Mouse (Mus musculus): Measurements from ENCODE around the gene Ddr1.
A peak's percentile ranks its signal among the peaks of the same experiment; 100 is the strongest.

Ddr1 gene

DNA sequence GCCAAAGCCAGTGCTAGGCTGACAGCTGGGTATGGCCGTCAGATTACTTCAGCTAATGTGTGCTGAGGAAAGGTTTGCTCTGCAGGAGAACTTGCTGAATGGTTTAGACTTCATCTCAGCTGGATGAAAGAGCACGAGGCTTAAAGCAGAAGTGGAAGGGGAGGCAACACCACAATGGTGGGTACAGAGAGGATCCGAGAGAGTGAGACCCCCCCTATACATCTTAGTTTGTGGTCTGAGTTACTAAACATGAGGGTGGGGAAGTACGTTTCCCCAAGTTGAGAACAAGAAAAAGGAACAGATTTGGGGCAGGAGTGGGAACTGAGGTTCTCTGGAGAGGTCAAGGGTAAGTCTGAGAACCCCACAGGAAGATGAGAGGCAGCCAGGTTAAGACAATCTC is 12.1 kb downstream of the Ddr1 start:
- no peak for DNase-seq (ENCODE audit: low spot score in 2 of 2)

DNA sequence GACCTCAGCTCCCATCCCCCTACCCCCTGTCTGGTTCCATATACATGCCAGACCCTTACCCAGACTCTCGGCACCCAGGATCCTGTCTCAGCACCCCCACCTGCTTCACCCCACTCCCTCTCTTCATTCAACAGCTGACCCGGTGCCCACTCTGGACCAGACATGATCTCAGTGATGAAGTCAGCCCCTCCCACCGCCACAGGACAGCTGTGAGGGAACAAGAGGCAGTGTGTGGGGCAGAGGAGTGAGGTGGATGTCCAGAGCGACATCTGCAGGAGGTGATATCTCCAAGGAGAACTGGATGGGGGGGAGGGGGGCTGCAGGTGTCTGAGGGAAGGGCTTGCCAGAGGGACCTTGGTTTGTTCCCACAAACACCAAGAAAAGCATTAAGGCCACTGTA is 12.6 kb downstream of the Ddr1 start:
- DNase-seq (ENCODE audit: low spot score in 2 of 2) = no peak

DNA sequence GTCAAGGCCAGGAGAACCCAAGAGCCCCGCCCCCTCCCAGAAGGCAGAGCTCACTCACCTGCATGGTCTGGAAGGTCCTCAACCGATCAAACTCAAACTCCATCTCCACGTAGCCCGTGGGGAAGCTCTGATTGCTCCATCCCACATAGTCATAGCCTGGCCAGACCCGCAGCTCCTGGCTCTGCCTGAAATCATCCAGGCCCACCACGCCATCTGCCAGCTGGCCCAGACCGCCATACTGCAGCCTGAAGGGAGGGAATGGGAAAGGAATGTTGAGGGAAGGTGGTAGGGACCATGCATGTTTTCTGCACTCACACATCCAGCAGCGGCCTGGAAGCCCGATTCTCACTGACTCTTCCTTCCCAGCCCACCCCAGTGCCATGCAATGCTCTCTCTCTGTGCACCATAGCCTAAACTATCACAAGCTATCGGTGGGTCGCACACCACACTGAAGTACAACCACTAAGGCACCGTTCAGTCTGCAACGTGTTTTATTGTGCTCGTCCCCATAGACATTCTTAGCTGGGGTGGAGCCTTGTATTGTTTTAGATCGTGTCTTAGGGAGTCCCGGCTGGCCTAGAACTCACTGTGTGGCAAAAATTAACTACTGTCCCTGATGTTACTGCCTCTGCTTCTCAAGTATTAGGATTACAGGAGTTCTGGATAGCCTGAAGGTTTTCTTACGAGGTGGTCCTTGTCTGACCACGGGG is 14.3 kb downstream of the Ddr1 start:
- DNase-seq (ENCODE audit: low spot score in 2 of 2) = no peak

DNA sequence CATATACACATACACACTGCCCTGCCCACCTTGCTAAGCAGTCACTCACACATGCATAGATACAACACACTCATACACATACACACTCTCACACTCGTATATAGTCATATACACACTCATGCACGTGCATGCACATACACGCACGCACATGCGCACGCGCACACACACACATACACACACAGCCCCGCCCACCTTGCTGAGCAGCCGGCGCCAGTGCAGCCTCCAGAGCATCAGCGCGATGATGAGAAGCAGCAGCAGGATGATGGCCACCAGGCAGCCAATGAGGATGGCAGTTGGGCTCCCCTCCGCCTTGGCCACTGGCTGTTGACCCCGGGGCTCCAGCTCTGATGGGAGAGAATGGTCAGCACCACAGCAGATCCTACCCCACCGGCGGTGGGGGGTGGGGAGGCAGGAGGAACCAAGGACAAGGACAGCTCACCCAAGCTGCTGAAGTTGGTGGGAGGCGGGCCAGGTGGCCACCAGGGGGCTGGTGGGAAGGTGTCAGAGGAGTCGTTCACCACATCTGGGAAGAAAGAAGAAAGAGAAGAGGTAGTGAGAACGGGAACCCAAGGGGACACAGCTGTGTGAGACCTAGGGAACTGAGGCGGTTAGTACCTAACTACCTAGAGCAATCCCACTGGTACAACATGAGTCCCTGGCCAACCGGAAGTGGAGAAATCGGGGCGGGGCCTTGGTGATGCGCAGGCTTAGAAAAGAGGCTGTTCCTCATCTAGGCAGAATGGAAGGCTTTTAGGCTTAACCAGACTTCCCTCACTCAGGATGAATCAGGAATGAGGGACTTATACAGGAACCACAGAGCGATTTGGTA is 15.9 kb downstream of the Ddr1 start:
- no peak for DNase-seq (ENCODE audit: low spot score in 2 of 2)

DNA sequence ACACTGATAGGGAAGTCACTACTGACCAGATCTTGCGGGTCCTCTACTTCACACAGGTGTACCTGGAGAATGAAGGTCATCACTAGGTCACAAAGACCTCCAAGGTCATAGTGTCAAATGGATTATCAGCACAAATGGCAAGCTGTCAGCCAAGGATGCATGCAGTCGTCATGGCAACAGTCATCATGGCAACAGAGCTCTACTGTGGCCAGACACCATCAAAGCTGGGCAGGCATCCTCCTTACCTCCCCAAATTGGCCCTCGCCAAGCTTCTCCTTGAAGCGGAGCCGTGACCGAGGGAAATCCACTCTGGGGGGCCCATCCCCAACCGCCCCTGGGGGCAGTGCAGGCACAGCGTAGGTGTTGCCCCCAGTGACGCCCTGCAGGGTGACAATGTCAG is 19.4 kb downstream of the Ddr1 start:
- no peak for DNase-seq (ENCODE audit: low spot score in 2 of 2)

DNA sequence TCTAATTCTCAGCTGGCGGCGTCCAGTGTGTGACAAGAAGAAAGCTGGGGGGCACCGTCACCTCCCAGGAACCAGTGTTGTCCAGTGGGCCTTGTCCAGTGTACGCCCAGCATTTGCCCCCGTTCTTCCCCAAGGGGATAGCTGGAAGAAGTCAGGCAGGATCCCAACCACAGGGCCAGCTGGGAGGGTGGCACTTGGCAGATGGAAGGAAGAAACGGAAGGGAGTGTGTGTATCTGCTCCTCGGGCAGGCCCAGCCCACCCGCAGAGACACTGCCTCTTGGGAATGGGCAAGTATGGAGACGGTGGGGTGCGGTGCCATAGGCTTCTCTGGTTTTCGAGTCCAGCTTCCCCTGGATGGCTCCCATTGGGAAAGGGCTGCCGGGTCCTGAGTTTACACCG is 22.4 kb downstream of the Ddr1 start:
- DNase-seq (ENCODE audit: low spot score in 2 of 2) = no peak

DNA sequence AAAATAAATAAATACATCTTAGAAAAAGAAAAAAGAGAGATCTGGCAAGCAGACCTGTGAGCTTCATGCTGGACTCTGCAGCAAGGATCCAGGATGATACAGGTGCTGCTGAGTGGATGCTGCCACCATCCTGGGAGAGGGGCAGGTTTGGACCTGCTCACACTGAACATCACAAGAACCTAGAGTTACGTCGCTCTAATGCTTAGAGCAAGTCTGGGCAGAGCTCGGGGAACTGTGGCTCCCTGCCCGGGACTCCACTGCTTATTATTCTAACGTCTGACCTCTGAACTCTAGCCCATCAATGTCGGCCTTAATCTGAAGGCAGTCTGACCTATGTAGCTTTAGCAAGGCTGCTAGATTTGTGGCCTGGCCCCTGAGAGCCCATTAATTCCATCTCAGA is 23.8 kb downstream of the Ddr1 start:
- no peak for DNase-seq (ENCODE audit: low spot score in 2 of 2)

DNA sequence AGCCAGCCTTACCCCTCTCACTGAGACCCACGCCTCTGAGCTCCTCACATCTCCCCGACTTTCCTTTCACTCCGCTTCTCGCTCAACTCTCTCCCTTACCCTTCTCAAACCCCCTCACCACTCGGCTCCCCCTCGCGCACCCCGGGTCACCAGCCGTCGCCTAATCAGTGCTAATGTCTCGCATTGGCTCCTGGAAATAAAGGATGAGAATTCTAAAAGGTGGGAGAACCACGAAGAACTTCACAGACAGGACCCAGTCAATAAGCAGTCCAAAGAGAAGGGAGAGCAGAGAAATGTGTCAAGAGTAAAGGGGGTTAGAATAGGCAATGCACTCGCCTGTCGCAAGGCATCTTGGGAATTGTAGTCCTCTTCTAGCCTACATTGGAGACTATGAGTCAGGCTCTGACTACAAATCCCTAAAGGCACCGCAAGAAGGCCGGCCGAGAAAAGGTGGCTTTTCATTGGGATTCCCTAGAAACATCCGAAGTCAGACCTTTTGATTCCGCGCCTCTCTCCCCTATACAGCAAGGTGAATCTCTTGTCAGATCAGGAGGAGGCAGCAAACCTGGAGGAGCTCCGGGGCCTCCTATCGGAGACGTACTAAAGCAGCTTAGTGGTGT is 30.9 kb downstream of the Ddr1 start, which contains the start of gene Gtf2h4:
Gtf2h4 (minus strand) TSS at position 324 of the 620 bp plus-strand sequence.
- DNase-seq (ENCODE audit: low spot score in 2 of 2) = peak; percentile 70 to 89

DNA sequence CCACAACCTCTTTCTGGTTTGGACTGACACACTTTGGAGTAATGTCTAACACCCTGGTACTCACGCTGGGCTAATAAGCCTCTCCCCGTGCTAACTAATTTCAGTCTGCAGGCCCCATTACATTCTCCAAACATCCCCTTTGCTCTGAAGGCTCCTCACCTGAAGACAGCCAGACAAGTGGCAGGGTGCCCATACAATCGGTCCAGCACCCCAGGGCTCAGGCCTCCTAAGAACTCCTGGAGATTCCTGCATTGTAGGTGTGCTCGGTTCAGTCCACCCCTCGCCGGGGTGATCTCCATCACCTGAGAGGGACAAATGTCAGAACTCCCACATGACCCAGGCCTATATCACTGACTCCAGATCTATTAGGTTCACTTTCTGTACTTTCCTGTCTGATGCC is 31.9 kb downstream of the Ddr1 start:
- DNase-seq (ENCODE audit: low spot score in 2 of 2) = no peak

DNA sequence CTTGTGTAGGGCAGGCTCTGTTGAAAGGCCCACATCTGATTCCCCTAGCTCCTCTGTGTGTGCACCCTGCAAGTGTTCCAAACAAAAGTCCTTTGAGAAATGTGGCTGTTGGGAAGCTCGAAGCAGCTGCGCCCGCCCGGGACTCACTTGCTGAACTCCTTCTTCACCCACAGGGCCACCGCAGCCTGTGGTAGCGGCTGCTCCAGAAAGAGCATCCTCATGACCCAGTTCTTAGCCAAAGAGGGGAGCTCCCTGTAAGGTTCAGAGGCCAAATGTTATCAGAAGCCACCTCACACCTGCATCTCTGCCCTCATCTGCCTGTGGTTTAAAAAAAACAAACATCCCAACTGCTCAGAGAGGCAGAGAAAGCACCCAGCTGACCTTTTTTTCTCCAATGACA is 32.6 kb downstream of the Ddr1 start:
- DNase-seq (ENCODE audit: low spot score in 2 of 2) = no peak

DNA sequence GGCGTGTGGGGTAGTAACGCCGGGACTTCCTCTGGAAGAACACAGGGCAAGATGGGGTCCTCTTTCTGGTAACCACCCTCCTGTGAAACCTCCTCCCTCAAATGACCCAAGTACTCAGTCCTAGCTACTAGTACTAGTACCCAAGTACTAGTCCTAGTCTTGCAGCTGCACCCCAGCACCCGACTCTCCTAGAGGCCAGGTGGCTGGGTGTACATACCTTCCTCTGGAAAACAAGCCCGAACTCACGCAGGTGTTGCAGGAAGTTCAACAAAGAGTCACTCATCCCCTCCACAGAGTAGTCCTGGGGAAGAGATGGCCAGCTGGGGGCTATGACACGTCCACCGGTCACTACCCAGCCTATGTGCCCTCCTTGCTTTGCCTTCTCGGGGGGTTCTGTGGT is 34.7 kb downstream of the Ddr1 start:
- no peak for DNase-seq (ENCODE audit: low spot score in 2 of 2)

DNA sequence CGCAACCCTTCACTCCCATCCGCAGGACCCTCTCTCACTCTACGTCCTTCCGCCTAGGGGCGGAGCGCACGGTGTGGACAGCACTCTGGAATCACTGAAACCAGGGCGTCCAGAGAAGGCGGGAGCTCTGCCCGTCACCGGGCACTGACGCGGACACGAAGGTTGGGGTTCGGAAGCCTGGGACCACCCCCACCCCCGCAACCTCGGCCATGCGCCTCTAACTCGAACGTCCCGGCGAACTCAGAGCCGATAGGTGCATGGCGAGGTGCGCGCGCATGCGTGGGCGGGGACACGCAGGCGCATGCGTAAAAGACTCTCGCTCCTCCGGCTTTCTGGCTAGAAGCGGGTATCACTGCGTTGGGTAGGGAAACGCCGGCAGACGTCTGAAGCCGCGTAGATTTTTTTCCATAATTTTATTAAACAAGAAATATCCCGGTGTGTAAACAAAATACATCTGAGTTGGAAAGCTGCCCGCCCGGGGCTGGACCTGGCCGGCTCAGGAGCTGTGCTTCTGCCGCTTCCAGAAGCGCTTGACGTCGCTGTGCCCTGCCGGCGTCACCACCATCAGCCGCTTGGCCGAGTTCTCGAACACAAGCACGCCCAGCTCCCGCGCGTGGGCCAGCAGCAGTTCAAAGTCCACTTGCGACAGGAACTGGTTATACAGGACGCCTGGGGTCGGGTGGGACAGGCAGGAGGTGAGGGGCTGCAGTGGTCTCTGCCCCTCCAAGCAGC is 36.9 kb downstream of the Ddr1 start, which contains the start of gene Vars2:
Vars2 (minus strand) TSS at position 259 of the 732 bp plus-strand sequence.
- DNase-seq (ENCODE audit: low spot score in 2 of 2) = peak; percentile 98

DNA sequence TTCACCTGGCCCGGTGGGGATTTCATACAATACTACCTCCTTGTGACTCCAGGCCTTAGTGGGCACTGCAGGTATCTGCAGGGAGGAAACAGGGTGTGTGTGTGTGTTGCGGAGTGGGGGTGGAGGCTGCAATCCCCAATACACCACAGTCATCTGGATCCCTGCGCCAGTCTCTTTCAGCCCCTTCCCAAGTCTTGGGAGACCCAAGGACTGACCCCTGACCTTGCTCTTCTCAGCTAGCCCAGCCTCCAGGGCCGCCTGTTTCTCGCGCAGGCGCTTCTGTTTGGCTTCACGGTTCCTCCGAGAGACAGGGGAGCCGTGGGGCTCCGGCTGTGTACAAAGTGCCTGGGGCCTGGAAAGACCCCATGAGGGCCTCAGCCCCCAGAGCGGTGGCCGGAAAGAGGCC is 37.6 kb downstream of the Ddr1 start:
- DNase-seq (ENCODE audit: low spot score in 2 of 2) = peak in 1 of 2 experiments; percentile 46

DNA sequence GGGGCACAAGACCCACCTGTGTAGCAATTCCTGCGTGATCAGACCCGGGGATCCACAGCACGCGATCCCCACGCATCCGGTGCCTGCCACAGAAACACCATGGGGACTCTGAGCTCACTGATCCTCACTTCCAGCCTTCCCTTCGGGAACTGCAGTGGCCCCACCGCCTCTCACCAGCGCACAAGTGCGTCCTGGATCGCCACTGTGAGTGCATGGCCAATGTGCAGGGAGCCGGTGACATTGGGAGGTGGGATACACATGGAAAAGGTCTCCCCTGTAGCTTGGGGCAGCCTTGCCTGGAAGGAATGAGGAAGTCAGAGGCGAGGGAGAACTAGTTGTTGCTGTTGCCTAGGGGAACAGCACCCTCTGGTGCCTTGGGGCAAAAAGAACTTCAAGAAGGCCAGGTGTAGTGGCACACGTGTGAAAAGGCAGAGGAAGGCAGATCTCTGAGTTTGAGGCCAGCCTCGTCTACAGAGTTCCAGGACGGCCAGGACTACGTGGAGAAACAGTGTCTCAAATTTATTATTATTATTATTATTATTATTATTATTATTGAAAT is 38.4 kb downstream of the Ddr1 start:
- DNase-seq (ENCODE audit: low spot score in 2 of 2) = peak in 1 of 2 experiments; percentile 36

DNA sequence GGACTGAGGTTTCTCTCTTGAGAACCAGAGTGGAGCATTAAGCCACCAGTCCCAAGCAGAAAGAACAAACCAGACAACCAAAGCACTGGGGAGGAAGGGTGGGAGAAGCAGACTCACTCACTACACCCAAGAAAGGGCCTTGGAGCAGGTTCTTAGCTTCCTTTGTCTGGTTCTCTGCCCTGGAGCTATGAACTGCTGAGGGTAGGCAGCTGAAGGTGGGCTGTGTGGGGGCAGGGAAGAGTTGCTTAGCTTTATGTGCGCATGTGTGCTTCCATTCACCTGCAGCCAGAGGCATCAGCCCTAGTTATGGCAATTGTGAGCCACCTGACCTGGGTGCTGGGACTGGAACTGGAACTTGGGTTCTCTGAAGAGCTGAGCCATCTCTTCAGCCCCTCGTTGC is 51.3 kb downstream of the Ddr1 start:
- no peak for DNase-seq (ENCODE audit: low spot score in 2 of 2)

DNA sequence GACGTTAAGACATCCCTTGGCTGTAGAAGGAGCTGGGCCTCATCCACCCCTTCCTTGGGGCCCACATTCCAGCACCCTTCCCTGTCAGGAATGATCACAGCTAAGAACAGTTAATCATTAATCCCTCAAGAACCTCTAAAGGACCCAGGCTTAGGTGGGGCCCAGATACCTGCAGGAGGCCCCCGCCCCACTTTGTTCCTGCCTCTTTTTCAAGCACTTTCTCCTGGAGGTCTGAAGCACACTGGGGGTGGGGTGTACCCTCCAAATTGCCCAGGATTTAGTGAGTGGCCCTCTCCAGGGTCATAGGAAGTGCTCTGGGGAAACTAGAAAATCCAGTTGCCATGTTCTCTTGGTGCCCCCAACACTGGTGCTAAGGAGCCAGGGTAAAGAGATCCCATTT is 55.0 kb downstream of the Ddr1 start:
- DNase-seq (ENCODE audit: low spot score in 2 of 2) = no peak

DNA sequence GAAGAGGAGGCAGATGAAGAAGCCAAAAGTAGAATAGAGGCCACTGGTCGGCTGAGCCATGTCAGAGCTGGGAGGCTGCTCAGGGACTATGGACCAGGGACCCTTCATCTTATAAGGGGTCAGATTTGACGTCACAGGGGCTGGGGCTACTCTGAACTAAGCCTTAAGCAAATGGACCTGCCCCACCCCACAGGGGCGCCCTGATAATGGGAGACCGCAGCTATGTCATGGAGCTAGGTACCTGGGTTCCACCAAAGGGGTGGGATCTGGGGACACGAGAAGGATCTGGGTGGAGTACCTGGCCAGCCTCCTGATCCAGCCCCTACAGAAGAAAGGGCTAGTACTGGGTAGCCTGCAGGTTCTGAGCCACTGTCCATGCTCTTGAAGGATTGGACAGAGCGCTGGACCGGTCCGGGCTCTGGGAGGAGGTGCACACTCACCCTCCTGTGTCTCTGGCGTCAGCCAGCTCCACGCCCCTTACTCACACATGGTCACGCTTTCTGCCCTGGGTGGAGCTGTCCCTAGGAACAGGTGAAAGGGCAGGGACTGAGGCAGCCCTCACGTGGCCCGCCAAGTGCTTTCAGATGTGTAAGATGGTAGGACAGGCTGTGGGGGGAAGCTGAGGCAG is 60.7 kb downstream of the Ddr1 start, which contains the start of gene Mucl3:
Mucl3 (minus strand) TSS at position 87 of the 628 bp plus-strand sequence.
- no peak for DNase-seq (ENCODE audit: low spot score in 2 of 2)

DNA sequence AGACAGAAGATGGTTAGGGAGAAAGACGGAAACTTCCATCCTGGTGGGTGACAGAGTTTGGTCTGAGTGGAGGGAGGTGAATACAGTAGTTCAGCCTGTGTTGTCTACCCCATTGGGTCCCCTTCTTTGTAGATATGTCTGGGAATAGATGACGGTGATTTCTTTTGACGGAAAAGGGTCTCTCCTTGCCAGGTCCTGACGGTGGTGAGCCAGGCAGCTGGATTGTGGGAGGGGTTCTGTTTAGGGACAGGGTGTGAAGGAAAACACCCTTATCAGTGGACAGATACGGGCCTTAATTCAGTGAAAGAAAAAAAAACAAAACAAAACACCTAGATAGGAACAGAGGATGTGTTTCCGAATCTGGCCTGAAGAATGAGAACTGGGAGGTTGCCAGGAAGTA is 65.1 kb downstream of the Ddr1 start:
- no peak for DNase-seq (ENCODE audit: low spot score in 2 of 2)

DNA sequence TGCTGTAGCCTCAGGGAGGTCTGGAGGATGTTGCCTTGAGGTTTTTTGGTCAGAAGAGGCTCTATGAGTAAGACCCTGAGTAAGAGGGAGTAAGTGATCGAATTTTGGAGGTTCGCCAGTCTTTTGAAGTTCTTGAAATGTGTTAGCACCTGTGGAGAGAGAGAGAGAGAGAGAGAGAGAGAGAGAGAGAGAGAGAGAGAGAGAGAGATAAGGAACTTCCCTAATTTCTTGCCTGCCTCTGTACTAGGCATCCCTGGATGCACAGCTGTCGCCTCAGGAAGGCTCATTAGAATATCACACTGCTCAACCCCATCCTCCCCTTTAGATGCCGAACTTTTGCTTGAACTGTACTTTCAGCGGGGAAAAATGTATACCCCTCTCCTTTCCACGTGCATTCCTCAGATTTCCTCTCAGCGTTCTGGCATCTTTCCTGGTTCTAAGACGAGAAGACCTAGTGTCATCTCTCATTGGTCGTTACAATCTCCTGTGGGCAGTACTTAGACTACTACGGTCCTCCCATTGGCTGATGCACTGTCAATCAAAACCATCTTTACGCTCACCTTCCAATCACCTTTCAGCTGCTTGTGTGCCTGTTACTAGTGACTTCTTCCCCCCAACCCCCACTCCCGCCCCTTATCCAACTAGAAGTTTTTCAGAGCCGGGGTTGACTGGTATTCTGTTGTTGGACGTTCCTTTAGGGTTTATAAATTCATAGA is 65.8 kb downstream of the Ddr1 start:
- peak in 1 of 2 experiments; percentile 28 for DNase-seq (ENCODE audit: low spot score in 2 of 2)

DNA sequence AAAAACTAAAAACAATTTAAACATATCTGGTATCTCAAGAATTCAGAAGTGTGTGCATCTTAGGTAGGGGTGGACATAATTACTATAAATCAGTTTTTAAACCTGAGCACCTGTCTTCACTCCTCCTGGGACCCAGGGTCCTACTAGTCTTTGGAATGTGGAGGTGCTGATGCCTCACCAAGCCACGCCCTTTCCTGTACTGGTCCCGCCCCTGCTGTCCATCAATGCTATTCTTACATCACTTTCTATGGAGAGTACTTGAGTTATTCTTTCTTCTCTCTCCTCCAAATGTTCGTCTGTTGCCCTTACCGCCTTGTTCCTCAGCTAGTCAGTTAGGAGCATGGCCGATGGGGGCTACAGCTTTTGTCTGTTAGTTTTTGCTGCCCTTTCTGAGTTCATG is 68.1 kb downstream of the Ddr1 start:
- DNase-seq (ENCODE audit: low spot score in 2 of 2) = peak in 1 of 2 experiments; percentile 48

Measured in spleen, postnatal 10 days (tissue).